Mouse (Mus musculus) kidney, postnatal 36 days (tissue): ENCODE measurements around the gene Barx2.

Experiments
- DNase-seq, 2 experiments: peaks; one replicate each; pipeline ENCODE4 v3.0.0; 2021 to 2022; ENCODE audit warnings: mixed read lengths in 2 of 2

Gene Barx2

GRCm38 (mm10) chr9:31886258-31886657 lies 27.0 kb downstream of the Barx2 start:
- DNase-seq = no peak

- no peak for DNase-seq
These were observed 30.9 kb downstream of the Barx2 start for GRCm38 (mm10) chr9:31882376-31882775.

GRCm38 (mm10) chr9:31875556-31875955 lies 37.7 kb downstream of the Barx2 start:
- no peak for DNase-seq

GRCm38 (mm10) chr9:31874236-31874635 lies 39.0 kb downstream of the Barx2 start:
- no peak for DNase-seq

GRCm38 (mm10) chr9:31871410-31871809 lies 41.9 kb downstream of the Barx2 start:
- DNase-seq = no peak

- DNase-seq = peak in 1 of 2 experiments; percentile 7
These were observed 44.3 kb downstream of the Barx2 start for GRCm38 (mm10) chr9:31868823-31869460.

- no peak for DNase-seq
These were observed 49.4 kb downstream of the Barx2 start for GRCm38 (mm10) chr9:31863830-31864229.

- DNase-seq = no peak
These were observed 53.8 kb downstream of the Barx2 start for GRCm38 (mm10) chr9:31859446-31859845.

GRCm38 (mm10) chr9:31858720-31859340 lies 54.4 kb downstream of the Barx2 start:
- peak in 1 of 2 experiments; percentile 24 for DNase-seq

- no peak for DNase-seq
These were observed 55.8 kb downstream of the Barx2 start for GRCm38 (mm10) chr9:31857512-31857911.

- no peak for DNase-seq
These were observed 56.8 kb downstream of the Barx2 start for GRCm38 (mm10) chr9:31856437-31856836.

GRCm38 (mm10) chr9:31855668-31856067 lies 57.6 kb downstream of the Barx2 start:
- peak; percentile 22 for DNase-seq

- DNase-seq = no peak
These were observed 61.6 kb downstream of the Barx2 start for GRCm38 (mm10) chr9:31851710-31852109.

- no peak for DNase-seq
These were observed 62.6 kb downstream of the Barx2 start for GRCm38 (mm10) chr9:31850706-31851105.

GRCm38 (mm10) chr9:31849387-31849786 lies 63.9 kb downstream of the Barx2 start:
- DNase-seq = no peak

- no peak for DNase-seq
These were observed 68.6 kb downstream of the Barx2 start for GRCm38 (mm10) chr9:31844614-31845013.

- no peak for DNase-seq
These were observed 72.0 kb downstream of the Barx2 start for GRCm38 (mm10) chr9:31841108-31841815.

- DNase-seq = no peak
These were observed 72.7 kb downstream of the Barx2 start for GRCm38 (mm10) chr9:31840571-31840970.

- no peak for DNase-seq
These were observed 73.2 kb downstream of the Barx2 start for GRCm38 (mm10) chr9:31840037-31840436.

GRCm38 (mm10) chr9:31839106-31840027 lies 73.9 kb downstream of the Barx2 start:
- no peak for DNase-seq

GRCm38 (mm10) chr9:31838047-31838446 lies 75.2 kb downstream of the Barx2 start:
- DNase-seq = no peak

GRCm38 (mm10) chr9:31808753-31809152 lies 104.5 kb downstream of the Barx2 start:
- DNase-seq = peak; percentile 0 to 40

GRCm38 (mm10) chr9:31802641-31803040 lies 110.6 kb downstream of the Barx2 start:
- DNase-seq = no peak
